Mouse (Mus musculus): Measurements from ENCODE around the gene Dhcr7.

DNA sequence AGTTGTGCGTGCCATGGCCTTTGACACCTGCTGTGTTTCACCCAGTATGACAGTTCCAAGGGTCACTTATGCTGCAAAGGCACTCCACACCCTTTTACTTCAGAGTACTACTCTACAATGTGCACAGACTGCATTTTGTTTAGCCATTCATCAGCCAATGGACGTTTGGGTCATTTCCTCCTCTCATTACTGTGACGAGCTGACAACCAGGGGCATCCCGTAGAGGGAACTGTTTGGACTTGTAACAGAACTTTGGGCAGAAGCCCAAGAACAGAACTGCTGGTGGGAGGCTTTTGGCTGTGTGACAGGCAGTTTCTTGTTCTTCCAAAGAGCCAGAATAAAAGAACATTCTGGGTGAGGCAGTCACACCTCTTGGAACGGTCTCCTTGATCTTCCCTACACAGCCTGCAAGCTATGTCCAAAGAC is 17.7 kb upstream of the Dhcr7 start:
- no peak for TF ChIP-seq CTCF (IDR thresholded peaks at IDR 0.05)
- peak; percentile 63 for TF ChIP-seq EP300 (IDR thresholded peaks at IDR 0.05)

Measured in lung, postnatal 0 days (tissue).